Mouse (Mus musculus) forebrain, embryonic 10.5 days (tissue): ENCODE measurements around the gene Fam196b. TPM values are rescaled to one million over a fixed set of nuclear protein-coding genes. Genes with fewer than 3 reads are reported as not detected.
A peak's percentile ranks its signal among the peaks of the same experiment; 100 is the strongest.

Experiments
- DNase-seq: peaks from one replicate; pipeline ENCODE4 v3.0.0-alpha.2; 2017; ENCODE audit warnings: low spot score; ENCODE audit errors: extremely low spot score
- H3K27ac ChIP-seq: fragments of 300-500 bp; sonication (generic); 2 replicates; pipeline ENCODE4 v1.5.1; 2016; ENCODE audit warnings: mild to moderate bottlenecking
- H3K27me3 ChIP-seq: fragments of 300-500 bp; sonication (generic); 2 replicates; pipeline ENCODE4 v1.6.1; 2016; ENCODE audit warnings: mild to moderate bottlenecking; ENCODE audit not compliant: poor library complexity, severe bottlenecking
- H3K36me3 ChIP-seq: fragments of 300-500 bp; sonication (generic); replicated peaks from 2 replicates; pipeline ENCODE4 v1.6.1; 2016; ENCODE audit warnings: mild to moderate bottlenecking, moderate library complexity
- H3K4me1 ChIP-seq: fragments of 300-500 bp; sonication (generic); 2 replicates; pipeline ENCODE4 v1.6.1; 2016
- H3K4me3 ChIP-seq: fragments of 300-500 bp; sonication (generic); 2 replicates; pipeline ENCODE4 v1.5.1; 2016; ENCODE audit warnings: mild to moderate bottlenecking, moderate library complexity
- H3K9me3 ChIP-seq: fragments of 300-500 bp; sonication (generic); 2 replicates; pipeline ENCODE4 v1.6.1; 2016; ENCODE audit warnings: mild to moderate bottlenecking, moderate library complexity
- WGBS: fragments of 180-500 bp; shearing (Covaris S2); methylation state at CpG from one replicate; pipeline ENCODE4 v1.1.7; 2016; 5-methylcytosine and 5-hydroxymethylcytosine counted together
- polyA plus RNA-seq: library from polyadenylated mRNA; unstranded; fragments of >200 nt; fragmentation: Nextera tagmentation; extraction: Ambion mirVana; gene quantifications from 2 replicates; pipeline ENCODE4 v1.2.1, GENCODE M21; 2016

Fam196b gene
- polyA plus RNA-seq, 1 experiment from 2014 or later = 0.36 TPM

GRCm38 (mm10) chr11:34427212-34427611 lies 112.6 kb downstream of the Fam196b start:
- Histone ChIP-seq H3K9me3 (no peaks in the 10 kb centered on the region), H3K36me3 (no peaks in the 10 kb centered on the region), H3K27me3 (no peaks in the 10 kb centered on the region), H3K27ac (no peak overlapping the region), H3K4me3 (no peak overlapping the region), H3K4me1 (no peaks in the 10 kb centered on the region)
- WGBS = 90% methylated on average over 5 of the region's 5 CpGs
- no peak for DNase-seq

GRCm38 (mm10) chr11:34430940-34431339 lies 116.3 kb downstream of the Fam196b start:
- no peaks in the 10 kb centered on the region for H3K4me1 ChIP-seq
- no peak for DNase-seq
- H3K4me3 ChIP-seq = no peak overlapping the region
- 87% methylated on average over 4 of the region's 4 CpGs for WGBS
- no peaks in the 10 kb centered on the region for H3K27me3 ChIP-seq
- no peak overlapping the region for H3K27ac ChIP-seq
- H3K9me3 ChIP-seq = no peaks in the 10 kb centered on the region
- H3K36me3 ChIP-seq = no peaks in the 10 kb centered on the region

GRCm38 (mm10) chr11:34431371-34431770 lies 116.7 kb downstream of the Fam196b start:
- no peak overlapping the region for H3K4me3 ChIP-seq
- no peaks in the 10 kb centered on the region for H3K36me3 ChIP-seq
- DNase-seq = no peak
- WGBS = 77% methylated on average over 5 of the region's 5 CpGs
- no peaks in the 10 kb centered on the region for H3K27me3 ChIP-seq
- no peak overlapping the region for H3K27ac ChIP-seq
- H3K9me3 ChIP-seq = no peaks in the 10 kb centered on the region
- no peaks in the 10 kb centered on the region for H3K4me1 ChIP-seq

GRCm38 (mm10) chr11:34431978-34432377 lies 117.4 kb downstream of the Fam196b start:
- no peaks in the 10 kb centered on the region for H3K36me3 ChIP-seq
- H3K4me3 ChIP-seq = no peak overlapping the region
- H3K27ac ChIP-seq = no peak overlapping the region
- H3K27me3 ChIP-seq = no peaks in the 10 kb centered on the region
- 95% methylated on average over 2 of the region's 2 CpGs for WGBS
- no peaks in the 10 kb centered on the region for H3K9me3 ChIP-seq
- no peak for DNase-seq
- H3K4me1 ChIP-seq = no peaks in the 10 kb centered on the region

- Histone ChIP-seq H3K4me3 (no peak overlapping the region), H3K27ac (no peak overlapping the region), H3K9me3 (no peaks in the 10 kb centered on the region), H3K27me3 (no peaks in the 10 kb centered on the region), H3K4me1 (no peaks in the 10 kb centered on the region), H3K36me3 (no peaks in the 10 kb centered on the region)
- WGBS = 89% methylated on average over 1 of the region's 1 CpGs
- no peak for DNase-seq
Measured at GRCm38 (mm10) chr11:34437446-34437845, 122.8 kb downstream of the Fam196b start.

- Histone ChIP-seq H3K4me1 (no peaks in the 10 kb centered on the region), H3K4me3 (no peak overlapping the region), H3K27ac (no peak overlapping the region), H3K36me3 (no peaks in the 10 kb centered on the region), H3K9me3 (no peaks in the 10 kb centered on the region), H3K27me3 (no peaks in the 10 kb centered on the region)
- WGBS = 73% methylated on average over 2 of the region's 2 CpGs
- DNase-seq = no peak
Measured at GRCm38 (mm10) chr11:34438429-34438828, 123.8 kb downstream of the Fam196b start.

GRCm38 (mm10) chr11:34447891-34448290 lies 133.3 kb downstream of the Fam196b start:
- 45% methylated on average over 4 of the region's 4 CpGs for WGBS
- no peak overlapping the region for H3K27ac ChIP-seq
- H3K4me1 ChIP-seq = no peaks in the 10 kb centered on the region
- H3K4me3 ChIP-seq = no peak overlapping the region
- H3K9me3 ChIP-seq = no peaks in the 10 kb centered on the region
- no peaks in the 10 kb centered on the region for H3K27me3 ChIP-seq
- DNase-seq = peak; percentile 31
- no peaks in the 10 kb centered on the region for H3K36me3 ChIP-seq

- no peaks in the 10 kb centered on the region for H3K36me3 ChIP-seq
- no peaks in the 10 kb centered on the region for H3K9me3 ChIP-seq
- H3K27ac ChIP-seq = no peak overlapping the region
- no peak for DNase-seq
- 92% methylated on average over 4 of the region's 4 CpGs for WGBS
- no peaks in the 10 kb centered on the region for H3K27me3 ChIP-seq
- H3K4me1 ChIP-seq = no peaks in the 10 kb centered on the region
- no peak overlapping the region for H3K4me3 ChIP-seq
Measured at GRCm38 (mm10) chr11:34449944-34450343, 135.3 kb downstream of the Fam196b start.

GRCm38 (mm10) chr11:34467056-34467455 lies 152.4 kb downstream of the Fam196b start:
- no peak for DNase-seq
- Histone ChIP-seq H3K4me3 (no peak overlapping the region), H3K36me3 (no peaks in the 10 kb centered on the region), H3K4me1 (no peaks in the 10 kb centered on the region), H3K9me3 (no peaks in the 10 kb centered on the region), H3K27me3 (no peaks in the 10 kb centered on the region), H3K27ac (no peak overlapping the region)
- WGBS = 73% methylated on average over 1 of the region's 1 CpGs

GRCm38 (mm10) chr11:34468571-34468970 lies 153.9 kb downstream of the Fam196b start:
- no peak overlapping the region for H3K4me3 ChIP-seq
- DNase-seq = no peak
- H3K9me3 ChIP-seq = no peaks in the 10 kb centered on the region
- no peaks in the 10 kb centered on the region for H3K27me3 ChIP-seq
- 88% methylated on average over 3 of the region's 3 CpGs for WGBS
- no peaks in the 10 kb centered on the region for H3K36me3 ChIP-seq
- H3K27ac ChIP-seq = no peak overlapping the region
- no peaks in the 10 kb centered on the region for H3K4me1 ChIP-seq

GRCm38 (mm10) chr11:34469792-34470191 lies 155.2 kb downstream of the Fam196b start:
- no peak for DNase-seq
- 90% methylated on average over 2 of the region's 2 CpGs for WGBS

More at GRCm38 (mm10) chr11:34469792-34470191, 155.2 kb downstream of the Fam196b start:
- Histone ChIP-seq H3K27ac (no peak overlapping the region), H3K4me1 (0 out of 2 replicates have a peak, but pooled peaks cover 2% of the 10 kb centered on the region), H3K27me3 (no peaks in the 10 kb centered on the region), H3K9me3 (no peaks in the 10 kb centered on the region), H3K4me3 (no peak overlapping the region), H3K36me3 (no peaks in the 10 kb centered on the region)

Other genes starting within 250 kb of the Fam196b start
- gene 4930469K13Rik, start 216.3 kb upstream of the Fam196b start, polyA plus RNA-seq = not detected in 2 replicates
- gene Foxi1, start 106.7 kb upstream of the Fam196b start, polyA plus RNA-seq = not detected in 2 replicates